Mouse (Mus musculus): ENCODE measurements around the gene Kcnv2.

Kcnv2 gene

GRCm38 (mm10) chr19:27322281-27322680, at the start of gene Kcnv2:
Gene Kcnv2, plus strand, starts transcription at chr19:27322588.
- DNase-seq (ENCODE audit: extremely low spot score, low spot score), result no peak

- DNase-seq (ENCODE audit: extremely low spot score, low spot score), result no peak
Observed at GRCm38 (mm10) chr19:27273385-27273784, 49.0 kb upstream of the Kcnv2 start.

GRCm38 (mm10) chr19:27274382-27274781, 48.0 kb upstream of the Kcnv2 start:
- no peak for DNase-seq (ENCODE audit: extremely low spot score, low spot score)

GRCm38 (mm10) chr19:27279174-27279573, 43.2 kb upstream of the Kcnv2 start:
- DNase-seq (ENCODE audit: extremely low spot score, low spot score), result no peak

- DNase-seq (ENCODE audit: extremely low spot score, low spot score), result no peak
Observed at GRCm38 (mm10) chr19:27310039-27310438, 12.3 kb upstream of the Kcnv2 start.

GRCm38 (mm10) chr19:27311311-27311710, 11.1 kb upstream of the Kcnv2 start:
- no peak for DNase-seq (ENCODE audit: extremely low spot score, low spot score)

- no peak for DNase-seq (ENCODE audit: extremely low spot score, low spot score)
Observed at GRCm38 (mm10) chr19:27312266-27313079, 9.9 kb upstream of the Kcnv2 start.

GRCm38 (mm10) chr19:27313080-27313413, 9.3 kb upstream of the Kcnv2 start:
- no peak for DNase-seq (ENCODE audit: extremely low spot score, low spot score)

- DNase-seq (ENCODE audit: extremely low spot score, low spot score), result no peak
Observed at GRCm38 (mm10) chr19:27316313-27317258, 5.8 kb upstream of the Kcnv2 start.

GRCm38 (mm10) chr19:27317337-27317736, 5.1 kb upstream of the Kcnv2 start:
- peak; percentile 24 for DNase-seq (ENCODE audit: extremely low spot score, low spot score)

- DNase-seq (ENCODE audit: extremely low spot score, low spot score), result no peak
Observed at GRCm38 (mm10) chr19:27322911-27323627, 681 bp downstream of the Kcnv2 start.

- no peak for DNase-seq (ENCODE audit: extremely low spot score, low spot score)
Observed at GRCm38 (mm10) chr19:27325558-27325957, 3.2 kb downstream of the Kcnv2 start.

- DNase-seq (ENCODE audit: extremely low spot score, low spot score), result no peak
Observed at GRCm38 (mm10) chr19:27327569-27327968, 5.2 kb downstream of the Kcnv2 start.

GRCm38 (mm10) chr19:27328166-27328565, 5.8 kb downstream of the Kcnv2 start:
- DNase-seq (ENCODE audit: extremely low spot score, low spot score), result no peak

GRCm38 (mm10) chr19:27328644-27329043, 6.3 kb downstream of the Kcnv2 start:
- no peak for DNase-seq (ENCODE audit: extremely low spot score, low spot score)

GRCm38 (mm10) chr19:27332207-27332794, 9.9 kb downstream of the Kcnv2 start:
- DNase-seq (ENCODE audit: extremely low spot score, low spot score), result no peak

- no peak for DNase-seq (ENCODE audit: extremely low spot score, low spot score)
Observed at GRCm38 (mm10) chr19:27336126-27336917, 13.9 kb downstream of the Kcnv2 start.

- DNase-seq (ENCODE audit: extremely low spot score, low spot score), result no peak
Observed at GRCm38 (mm10) chr19:27346501-27346900, 24.1 kb downstream of the Kcnv2 start.

- DNase-seq (ENCODE audit: extremely low spot score, low spot score), result no peak
Observed at GRCm38 (mm10) chr19:27351700-27352099, 29.3 kb downstream of the Kcnv2 start.

GRCm38 (mm10) chr19:27360381-27360780, 38.0 kb downstream of the Kcnv2 start:
- DNase-seq (ENCODE audit: extremely low spot score, low spot score), result no peak
